Mouse (Mus musculus): ENCODE results near the gene Map2k7.

DNA sequence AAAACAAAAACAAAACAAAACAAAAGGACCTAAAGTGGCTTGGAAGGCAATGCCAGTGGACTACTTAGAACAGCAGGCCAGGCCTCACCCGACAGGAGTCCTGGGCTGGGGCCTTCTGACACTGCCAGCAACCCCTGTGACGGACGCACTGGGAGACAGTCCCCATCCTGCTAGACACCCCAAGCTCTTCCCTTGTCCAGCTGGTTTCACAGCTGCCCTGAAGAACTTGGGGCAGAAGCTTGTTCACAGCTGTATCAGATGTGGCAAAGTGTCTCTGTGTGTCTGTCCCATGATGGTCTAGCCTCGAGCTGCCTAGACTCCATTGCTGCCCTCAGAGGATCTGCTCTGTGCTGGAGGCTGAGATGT, 21.2 kb downstream of the Map2k7 start:
- TF ChIP-seq POLR2A (IDR thresholded peaks at IDR 0.05; ENCODE audit: control insufficient read depth, extremely low read depth, insufficient read depth, low read length, poor library complexity) (no peak), CTCF (IDR thresholded peaks at IDR 0.05; ENCODE audit: borderline replicate concordance, control insufficient read depth, extremely low read depth, insufficient read depth, low read length, poor library complexity) (no peak)

All from thymus, adult 2 months (tissue).